Mouse (Mus musculus) megakaryocyte, adult 5-6 weeks (primary cell): ENCODE data around the gene Slc22a17. TPM values are rescaled to one million over a fixed set of nuclear protein-coding genes. Genes with fewer than 3 reads are reported as not detected.

Experiments
- ATAC-seq: 2 replicates; pipeline ENCODE4 v1.8.0; 2016; ENCODE audit warnings: mild to moderate bottlenecking, inconsistent platforms; ENCODE audit not compliant: poor library complexity, severe bottlenecking
- total RNA-seq, 2 experiments: library from RNA; stranded (forward) in 1 of 2; stranded (reverse) in 1 of 2; fragments of 153-499, 151-499 nt in 1 of 2; fragments of 221-1000, 200-1000 nt in 1 of 2; gene quantifications; 2 replicates each; pipeline versions ENCODE4 v1.2.3 to v1.2.4; 2015 to 2017

Slc22a17 gene
- total RNA-seq, 2 experiments from 2014 or later, result 0.56 to 0.73 TPM

- ATAC-seq, result peak; percentile 49
Observed at GRCm38 (mm10) chr14:54864313-54865036, 48.5 kb downstream of the Slc22a17 start.

GRCm38 (mm10) chr14:54863501-54864312, 49.2 kb downstream of the Slc22a17 start:
- ATAC-seq, result peak; percentile 98

- ATAC-seq, result no peak
Observed at GRCm38 (mm10) chr14:54860511-54860910, 52.4 kb downstream of the Slc22a17 start.

- no peak for ATAC-seq
Observed at GRCm38 (mm10) chr14:54857891-54858290, 55.0 kb downstream of the Slc22a17 start.

- no peak for ATAC-seq
Observed at GRCm38 (mm10) chr14:54856703-54857102, 56.2 kb downstream of the Slc22a17 start.

Other genes with a start within 250 kb of the Slc22a17 start
- gene 1700123O20Rik, start 226.9 kb downstream of the Slc22a17 start, total RNA-seq (2015), result 57.9 and 59.1 TPM in 2 replicates
- 34.3 and 34.8 TPM in 2 replicates for gene 1700123O20Rik, start 226.9 kb downstream of the Slc22a17 start, total RNA-seq (2017)
- gene Acin1, start 226.2 kb downstream of the Slc22a17 start, total RNA-seq (2015), result 99.7 and 131 TPM in 2 replicates
- gene Acin1, start 226.2 kb downstream of the Slc22a17 start, total RNA-seq (2017), result 173 and 223 TPM in 2 replicates
- 0.25 and 0.46 TPM in 2 replicates for gene Gm29776, start 214.3 kb downstream of the Slc22a17 start, total RNA-seq (2015)
- not detected in 2 replicates for gene Gm29776, start 214.3 kb downstream of the Slc22a17 start, total RNA-seq (2017)
- gene Cebpe, start 201.0 kb downstream of the Slc22a17 start, total RNA-seq (2015), result 24.4 and 26.0 TPM in 2 replicates
- 41.9 and 52.8 TPM in 2 replicates for gene Cebpe, start 201.0 kb downstream of the Slc22a17 start, total RNA-seq (2017)
- gene Slc7a8, start 131.2 kb downstream of the Slc22a17 start, total RNA-seq (2015), result 9.1 and 14.3 TPM in 2 replicates
- gene Slc7a8, start 131.2 kb downstream of the Slc22a17 start, total RNA-seq (2017), result 1.3 and 2.8 TPM in 2 replicates
- not detected in 2 replicates for gene Rnf212b, start 99.0 kb downstream of the Slc22a17 start, total RNA-seq (2015)
- gene Rnf212b, start 99.0 kb downstream of the Slc22a17 start, total RNA-seq (2017), result not detected in 2 replicates
- 6.3 and 6.8 TPM in 2 replicates for gene Homez, start 42.2 kb downstream of the Slc22a17 start, total RNA-seq (2015)
- 4.6 and 13.3 TPM in 2 replicates for gene Homez, start 42.2 kb downstream of the Slc22a17 start, total RNA-seq (2017)
- gene Ppp1r3e, start 35.6 kb downstream of the Slc22a17 start, total RNA-seq (2015), result 9.8 and 11.9 TPM in 2 replicates
- 0.22 and 1.8 TPM in 2 replicates for gene Ppp1r3e, start 35.6 kb downstream of the Slc22a17 start, total RNA-seq (2017)
- 2.1 and 3.0 TPM in 2 replicates for gene Bcl2l2, start 29.8 kb downstream of the Slc22a17 start, total RNA-seq (2015)
- 4.4 and 6.2 TPM in 2 replicates for gene Bcl2l2, start 29.8 kb downstream of the Slc22a17 start, total RNA-seq (2017)
- gene Gm20521, start 29.7 kb downstream of the Slc22a17 start, total RNA-seq (2015), result not detected in 2 replicates
- gene Gm20521, start 29.7 kb downstream of the Slc22a17 start, total RNA-seq (2017), result not detected in 2 replicates
- 48.9 and 67.2 TPM in 2 replicates for gene Pabpn1, start 20.6 kb downstream of the Slc22a17 start, total RNA-seq (2015)
- 153 and 165 TPM in 2 replicates for gene Pabpn1, start 20.6 kb downstream of the Slc22a17 start, total RNA-seq (2017)
- gene Efs, start 13.0 kb upstream of the Slc22a17 start, total RNA-seq (2015), result not detected in 2 replicates
- not detected in 2 replicates for gene Efs, start 13.0 kb upstream of the Slc22a17 start, total RNA-seq (2017)
- gene Il25, start 19.6 kb upstream of the Slc22a17 start, total RNA-seq (2015), result not detected in 2 replicates
- gene Il25, start 19.6 kb upstream of the Slc22a17 start, total RNA-seq (2017), result not detected in 2 replicates
- not detected in 2 replicates for gene Cmtm5, start 23.1 kb upstream of the Slc22a17 start, total RNA-seq (2015)
- not detected in 2 replicates for gene Cmtm5, start 23.1 kb upstream of the Slc22a17 start, total RNA-seq (2017)
- not detected in 2 replicates for gene Myh6, start 53.8 kb upstream of the Slc22a17 start, total RNA-seq (2015)
- not detected in 2 replicates for gene Myh6, start 53.8 kb upstream of the Slc22a17 start, total RNA-seq (2017)
- gene Gm17428, start 63.8 kb upstream of the Slc22a17 start, total RNA-seq (2015), result not detected in 2 replicates
- not detected in 2 replicates for gene Gm17428, start 63.8 kb upstream of the Slc22a17 start, total RNA-seq (2017)
- not detected in 2 replicates for gene Myh7, start 81.5 kb upstream of the Slc22a17 start, total RNA-seq (2015)
- gene Myh7, start 81.5 kb upstream of the Slc22a17 start, total RNA-seq (2017), result not detected in 2 replicates
- gene Ngdn, start 102.3 kb upstream of the Slc22a17 start, total RNA-seq (2015), result 56.1 and 56.9 TPM in 2 replicates
- gene Ngdn, start 102.3 kb upstream of the Slc22a17 start, total RNA-seq (2017), result 32.9 and 52.7 TPM in 2 replicates
- 2.0 and 2.1 TPM in 2 replicates for gene Zfhx2, start 179.2 kb upstream of the Slc22a17 start, total RNA-seq (2015)
- gene Zfhx2, start 179.2 kb upstream of the Slc22a17 start, total RNA-seq (2017), result 1.1 and 1.3 TPM in 2 replicates
- gene Thtpa, start 181.7 kb upstream of the Slc22a17 start, total RNA-seq (2015), result 5.4 and 6.9 TPM in 2 replicates
- gene Thtpa, start 181.7 kb upstream of the Slc22a17 start, total RNA-seq (2017), result 5.9 and 7.2 TPM in 2 replicates
- 43.2 and 46.7 TPM in 2 replicates for gene Ap1g2, start 193.5 kb upstream of the Slc22a17 start, total RNA-seq (2015)
- gene Ap1g2, start 193.5 kb upstream of the Slc22a17 start, total RNA-seq (2017), result 11.8 and 18.3 TPM in 2 replicates
- not detected in 2 replicates for gene Jph4, start 203.8 kb upstream of the Slc22a17 start, total RNA-seq (2015)
- gene Jph4, start 203.8 kb upstream of the Slc22a17 start, total RNA-seq (2017), result not detected in 2 replicates